Mouse (Mus musculus) olfactory bulb, adult 2 months (tissue): Measurements from ENCODE around the gene Rin2.

Source experiments
- CTCF ChIP-seq: fragments of 200-500 bp; IDR thresholded peaks from 2 replicates; pipeline ENCODE4 v1.5.1; 2012; ENCODE audit warnings: low read depth, mild to moderate bottlenecking, low read length, moderate library complexity; ENCODE audit not compliant: insufficient read depth
- POLR2A ChIP-seq: fragments of 200-500 bp; IDR thresholded peaks from 2 replicates; pipeline ENCODE4 v1.6.1; 2012; ENCODE audit warnings: mild to moderate bottlenecking, low read depth, low read length, moderate library complexity; ENCODE audit not compliant: insufficient read depth

DNA sequence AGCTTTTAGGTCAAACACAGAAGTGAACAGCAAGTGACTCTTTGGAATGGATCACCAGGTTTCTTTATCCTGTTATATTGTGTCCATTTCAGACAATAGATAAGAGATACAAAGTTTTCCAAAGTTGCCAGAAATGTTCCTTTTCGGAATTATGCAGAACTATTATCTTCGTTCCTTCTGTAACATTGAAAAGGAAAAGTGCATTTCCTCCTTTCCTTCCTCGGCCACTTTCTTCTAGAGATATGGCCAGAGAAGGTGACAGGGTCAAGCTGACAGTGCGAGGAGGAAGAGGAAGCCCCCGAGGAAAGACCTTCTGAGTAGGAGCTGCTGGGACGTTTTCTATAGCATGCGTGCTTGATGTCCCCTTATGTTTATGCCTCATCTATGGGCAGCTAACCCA lies 29.7 kb downstream of the Rin2 start:
- TF ChIP-seq POLR2A (no peak), CTCF (no peak)
